Mouse (Mus musculus): ENCODE data around the gene Ldb3.

GRCm38 (mm10) chr14:34501447-34501803, 87.1 kb downstream of the Ldb3 start:
- TF ChIP-seq CTCF (IDR thresholded peaks at IDR 0.05; ENCODE audit: extremely low read depth, insufficient read depth, low read length) (no peak), POLR2A (IDR thresholded peaks at IDR 0.05; ENCODE audit: extremely low read depth, insufficient read depth, low read length) (no peak)

All from cortical plate, adult 2 months (tissue).